Mouse (Mus musculus): ENCODE measurements around the gene Mylip. TPM values are rescaled to one million over a fixed set of nuclear protein-coding genes. Genes with fewer than 3 reads are reported as not detected.

Mylip gene
- polyA plus RNA-seq, 1 experiment from 2014 or later: 6.6 TPM

DNA sequence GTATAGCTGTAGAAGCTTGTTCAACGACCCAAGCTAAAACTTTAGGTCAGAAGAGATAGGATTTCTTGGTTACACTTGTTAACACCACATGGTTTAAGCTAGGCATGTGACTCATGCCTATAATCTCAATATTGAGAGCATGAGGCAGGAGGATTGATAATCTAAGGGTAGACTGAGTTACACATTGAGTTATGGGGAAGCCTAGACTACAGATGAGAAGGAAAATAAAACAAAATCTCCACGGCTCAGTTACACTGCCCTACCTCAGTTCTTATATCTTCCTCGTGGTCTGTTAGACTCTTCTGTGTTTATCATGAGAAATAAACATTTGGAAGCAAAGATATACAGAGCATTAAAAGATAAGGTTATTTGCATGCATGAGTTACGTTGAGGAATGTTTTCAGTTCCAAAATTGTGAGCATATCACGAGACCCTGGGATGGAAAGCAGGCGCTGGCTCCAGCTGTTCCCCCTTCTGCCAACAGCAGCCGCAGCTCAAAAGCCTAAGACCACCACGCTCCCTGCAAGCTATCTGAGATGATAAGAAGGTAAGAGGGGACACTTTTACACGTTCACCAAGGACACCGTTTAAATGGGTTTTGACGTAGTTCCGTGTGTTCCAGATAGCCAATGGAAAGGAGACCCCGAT is 30.7 kb upstream of the Mylip start:
- Histone ChIP-seq H3K4me2 (ENCODE audit: low read length) (no peak overlapping the region), H3K27me3 (ENCODE audit: control insufficient read depth, insufficient read depth, low read depth, low read length) (no peaks in the 10 kb centered on the region), H3K36me3 (ENCODE audit: control insufficient read depth, insufficient read depth, low read length) (no peaks in the 10 kb centered on the region), H3K4me1 (ENCODE audit: control insufficient read depth, insufficient read depth, low read length) (no peaks in the 10 kb centered on the region), H3K4me3 (ENCODE audit: low read depth, low read length) (no peak overlapping the region), H3K27ac (ENCODE audit: low read length) (no peak overlapping the region), H3K9me3 (replicated peaks; ENCODE audit: control insufficient read depth, low read length, poor library complexity, severe bottlenecking) (no peaks in the 10 kb centered on the region), H3K9ac (ENCODE audit: low read depth, low read length) (no peak overlapping the region)
- WGBS: 90% methylated on average over 13 of the region's 13 CpGs
- ATAC-seq: no peak

GRCm38 (mm10) chr13:45365788-45366187 is 23.8 kb upstream of the Mylip start:
- Histone ChIP-seq H3K27ac (ENCODE audit: low read length) (no peak overlapping the region), H3K9ac (ENCODE audit: low read depth, low read length) (no peak overlapping the region), H3K27me3 (ENCODE audit: control insufficient read depth, insufficient read depth, low read depth, low read length) (no peaks in the 10 kb centered on the region), H3K4me3 (ENCODE audit: low read depth, low read length) (no peak overlapping the region), H3K36me3 (ENCODE audit: control insufficient read depth, insufficient read depth, low read length) (no peaks in the 10 kb centered on the region), H3K4me2 (ENCODE audit: low read length) (no peak overlapping the region), H3K4me1 (ENCODE audit: control insufficient read depth, insufficient read depth, low read length) (no peaks in the 10 kb centered on the region), H3K9me3 (replicated peaks; ENCODE audit: control insufficient read depth, low read length, poor library complexity, severe bottlenecking) (no peaks in the 10 kb centered on the region)
- 92% methylated on average over 10 of the region's 10 CpGs for WGBS
- no peak for ATAC-seq

DNA sequence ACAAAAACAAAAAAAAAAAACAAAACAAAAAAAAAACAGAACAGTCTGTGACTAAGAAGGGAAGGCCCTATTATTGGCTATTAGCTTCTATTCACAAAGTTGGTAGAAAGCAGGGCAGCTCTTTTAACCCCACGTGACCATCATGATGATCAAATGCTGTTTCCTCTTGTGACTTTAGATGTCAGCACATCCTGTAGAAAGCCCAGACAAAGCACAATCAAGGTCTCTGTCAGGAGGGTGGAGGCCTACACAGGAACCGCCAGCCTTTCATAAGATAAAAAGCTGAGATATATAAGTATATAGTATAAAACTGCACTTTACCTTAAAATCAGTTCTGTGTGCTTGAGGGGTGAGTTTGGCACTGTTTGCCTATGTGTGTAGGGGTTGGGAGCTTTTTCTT is 17.9 kb upstream of the Mylip start:
- Histone ChIP-seq H3K9ac (ENCODE audit: low read depth, low read length) (no peak overlapping the region), H3K27ac (ENCODE audit: low read length) (no peak overlapping the region), H3K4me2 (ENCODE audit: low read length) (no peak overlapping the region), H3K27me3 (ENCODE audit: control insufficient read depth, insufficient read depth, low read depth, low read length) (no peaks in the 10 kb centered on the region), H3K4me1 (ENCODE audit: control insufficient read depth, insufficient read depth, low read length) (no peaks in the 10 kb centered on the region), H3K9me3 (replicated peaks; ENCODE audit: control insufficient read depth, low read length, poor library complexity, severe bottlenecking) (no peaks in the 10 kb centered on the region), H3K36me3 (ENCODE audit: control insufficient read depth, insufficient read depth, low read length) (no peaks in the 10 kb centered on the region), H3K4me3 (ENCODE audit: low read depth, low read length) (no peak overlapping the region)
- no peak for ATAC-seq
- WGBS: 81% methylated on average over 2 of the region's 2 CpGs

- H3K9ac ChIP-seq (ENCODE audit: low read depth, low read length): no peak overlapping the region
- no peak overlapping the region for H3K27ac ChIP-seq (ENCODE audit: low read length)
- no peak overlapping the region for H3K4me3 ChIP-seq (ENCODE audit: low read depth, low read length)
- no peaks in the 10 kb centered on the region for H3K27me3 ChIP-seq (ENCODE audit: control insufficient read depth, insufficient read depth, low read depth, low read length)
- WGBS: 90% methylated on average over 2 of the region's 2 CpGs
- no peaks in the 10 kb centered on the region for H3K9me3 ChIP-seq (replicated peaks; ENCODE audit: control insufficient read depth, low read length, poor library complexity, severe bottlenecking)
- no peaks in the 10 kb centered on the region for H3K4me1 ChIP-seq (ENCODE audit: control insufficient read depth, insufficient read depth, low read length)
- no peak overlapping the region for H3K4me2 ChIP-seq (ENCODE audit: low read length)
- ATAC-seq: no peak
- no peaks in the 10 kb centered on the region for H3K36me3 ChIP-seq (ENCODE audit: control insufficient read depth, insufficient read depth, low read length)
Observed at GRCm38 (mm10) chr13:45372456-45372855, 17.1 kb upstream of the Mylip start.

DNA sequence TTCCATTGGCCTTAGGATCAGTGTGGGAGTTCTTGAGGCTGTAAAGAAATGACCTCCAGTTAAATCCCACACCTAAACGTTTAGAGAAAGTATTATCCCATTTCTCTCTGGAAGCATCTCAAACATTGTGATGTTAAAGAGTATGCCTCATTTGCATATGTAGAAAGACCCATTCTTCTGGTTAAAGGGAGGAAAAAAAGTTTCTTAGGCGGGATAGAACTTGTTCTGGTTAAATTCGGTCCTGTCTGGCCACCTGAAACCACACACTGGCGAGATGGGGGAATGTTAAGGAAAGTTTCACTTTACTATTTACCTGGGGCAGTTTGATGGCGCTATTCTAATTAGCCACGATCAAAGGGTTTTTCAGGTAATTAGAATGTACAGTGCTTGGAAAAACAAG is 14.7 kb upstream of the Mylip start:
- no peak overlapping the region for H3K4me2 ChIP-seq (ENCODE audit: low read length)

GRCm38 (mm10) chr13:45382208-45382607 is 7.3 kb upstream of the Mylip start:
- H3K4me3 ChIP-seq (ENCODE audit: low read depth, low read length): no peak overlapping the region
- ATAC-seq: no peak
- WGBS: 85% methylated on average over 7 of the region's 7 CpGs

More for the DNA sequence above, 14.7 kb upstream of the Mylip start:
- Histone ChIP-seq H3K4me3 (ENCODE audit: low read depth, low read length) (no peak overlapping the region), H3K27ac (ENCODE audit: low read length) (no peak overlapping the region), H3K27me3 (ENCODE audit: control insufficient read depth, insufficient read depth, low read depth, low read length) (no peaks in the 10 kb centered on the region), H3K9me3 (replicated peaks; ENCODE audit: control insufficient read depth, low read length, poor library complexity, severe bottlenecking) (no peaks in the 10 kb centered on the region), H3K4me1 (ENCODE audit: control insufficient read depth, insufficient read depth, low read length) (no peaks in the 10 kb centered on the region), H3K36me3 (ENCODE audit: control insufficient read depth, insufficient read depth, low read length) (no peaks in the 10 kb centered on the region), H3K9ac (ENCODE audit: low read depth, low read length) (no peak overlapping the region)
- WGBS: 33% methylated on average over 6 of the region's 6 CpGs
- no peak for ATAC-seq

GRCm38 (mm10) chr13:45384636-45385035 is 4.9 kb upstream of the Mylip start:
- Histone ChIP-seq H3K9me3 (replicated peaks; ENCODE audit: control insufficient read depth, low read length, poor library complexity, severe bottlenecking) (no peaks in the 10 kb centered on the region), H3K27ac (ENCODE audit: low read length) (no peak overlapping the region), H3K4me1 (ENCODE audit: control insufficient read depth, insufficient read depth, low read length) (0 out of 2 replicates have a peak, but pooled peaks cover 4% of the 10 kb centered on the region), H3K36me3 (ENCODE audit: control insufficient read depth, insufficient read depth, low read length) (no peaks in the 10 kb centered on the region), H3K4me3 (ENCODE audit: low read depth, low read length) (no peak overlapping the region), H3K27me3 (ENCODE audit: control insufficient read depth, insufficient read depth, low read depth, low read length) (no peaks in the 10 kb centered on the region), H3K9ac (ENCODE audit: low read depth, low read length) (no peak overlapping the region), H3K4me2 (ENCODE audit: low read length) (no peak overlapping the region)
- WGBS: 88% methylated on average over 2 of the region's 2 CpGs
- ATAC-seq: no peak

More at GRCm38 (mm10) chr13:45382208-45382607, 7.3 kb upstream of the Mylip start:
- Histone ChIP-seq H3K27ac (ENCODE audit: low read length) (no peak overlapping the region), H3K36me3 (ENCODE audit: control insufficient read depth, insufficient read depth, low read length) (no peaks in the 10 kb centered on the region), H3K4me2 (ENCODE audit: low read length) (no peak overlapping the region), H3K9ac (ENCODE audit: low read depth, low read length) (no peak overlapping the region), H3K9me3 (replicated peaks; ENCODE audit: control insufficient read depth, low read length, poor library complexity, severe bottlenecking) (no peaks in the 10 kb centered on the region), H3K27me3 (ENCODE audit: control insufficient read depth, insufficient read depth, low read depth, low read length) (no peaks in the 10 kb centered on the region), H3K4me1 (ENCODE audit: control insufficient read depth, insufficient read depth, low read length) (no peaks in the 10 kb centered on the region)

DNA sequence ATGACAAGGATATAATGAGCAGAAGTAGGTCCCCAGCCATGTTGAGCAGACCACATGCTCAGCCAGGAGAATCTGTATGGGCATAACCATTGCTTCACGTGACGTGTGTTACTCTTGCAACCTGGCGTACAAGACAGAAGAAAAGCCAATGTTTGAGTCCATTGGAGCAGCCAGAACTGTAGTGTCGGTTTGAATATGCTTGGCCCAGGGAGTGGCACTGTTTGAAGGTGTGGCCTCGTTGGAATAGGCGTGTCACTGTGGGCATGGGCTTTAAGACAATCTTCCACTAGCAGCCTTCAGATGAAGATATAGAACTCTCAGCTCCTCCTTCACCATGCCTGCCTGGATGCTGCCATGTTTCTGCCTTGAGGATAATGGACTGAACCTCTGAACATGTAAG is 4.0 kb upstream of the Mylip start:
- WGBS: 92% methylated on average over 6 of the region's 6 CpGs
- no peak overlapping the region for H3K4me2 ChIP-seq (ENCODE audit: low read length)
- no peak for ATAC-seq

GRCm38 (mm10) chr13:45386253-45386652 is 3.3 kb upstream of the Mylip start:
- H3K27ac ChIP-seq (ENCODE audit: low read length): no peak overlapping the region
- H3K4me1 ChIP-seq (ENCODE audit: control insufficient read depth, insufficient read depth, low read length): peaks cover 11% of the 10 kb centered on the region
- H3K27me3 ChIP-seq (ENCODE audit: control insufficient read depth, insufficient read depth, low read depth, low read length): no peaks in the 10 kb centered on the region
- H3K9ac ChIP-seq (ENCODE audit: low read depth, low read length): no peak overlapping the region
- no peaks in the 10 kb centered on the region for H3K9me3 ChIP-seq (replicated peaks; ENCODE audit: control insufficient read depth, low read length, poor library complexity, severe bottlenecking)
- no peaks in the 10 kb centered on the region for H3K36me3 ChIP-seq (ENCODE audit: control insufficient read depth, insufficient read depth, low read length)
- WGBS: 90% methylated on average over 14 of the region's 14 CpGs
- ATAC-seq: no peak
- H3K4me2 ChIP-seq (ENCODE audit: low read length): no peak overlapping the region
- H3K4me3 ChIP-seq (ENCODE audit: low read depth, low read length): no peak overlapping the region

More for the DNA sequence above, 4.0 kb upstream of the Mylip start:
- H3K36me3 ChIP-seq (ENCODE audit: control insufficient read depth, insufficient read depth, low read length): no peaks in the 10 kb centered on the region
- H3K27ac ChIP-seq (ENCODE audit: low read length): no peak overlapping the region
- H3K27me3 ChIP-seq (ENCODE audit: control insufficient read depth, insufficient read depth, low read depth, low read length): no peaks in the 10 kb centered on the region
- H3K4me3 ChIP-seq (ENCODE audit: low read depth, low read length): no peak overlapping the region
- H3K9me3 ChIP-seq (replicated peaks; ENCODE audit: control insufficient read depth, low read length, poor library complexity, severe bottlenecking): no peaks in the 10 kb centered on the region
- no peak overlapping the region for H3K9ac ChIP-seq (ENCODE audit: low read depth, low read length)
- 0 out of 2 replicates have a peak, but pooled peaks cover 4% of the 10 kb centered on the region for H3K4me1 ChIP-seq (ENCODE audit: control insufficient read depth, insufficient read depth, low read length)

All from midbrain, embryonic 16.5 days (tissue).